Mouse (Mus musculus) midbrain, embryonic 13.5 days (tissue): ENCODE results near the gene Exoc4. TPM values are rescaled to one million over a fixed set of nuclear protein-coding genes. Genes with fewer than 3 reads are reported as not detected.
A peak's percentile ranks its signal among the peaks of the same experiment; 100 is the strongest.

Source experiments
- ATAC-seq: fragments of 200-750 bp; cut with Nextera tagmentation; 2 replicates; pipeline ENCODE4 v1.8.0; 2017; ENCODE audit warnings: mild to moderate bottlenecking, moderate TSS enrichment, moderate library complexity
- H3K27ac ChIP-seq: fragments of 300-500 bp; sonication (generic); 2 replicates; pipeline ENCODE4 v1.5.1; 2015; ENCODE audit warnings: inconsistent platforms, mild to moderate bottlenecking, moderate library complexity
- H3K27me3 ChIP-seq: fragments of 300-500 bp; sonication (generic); 2 replicates; pipeline ENCODE4 v1.6.1; 2015; ENCODE audit warnings: mild to moderate bottlenecking, inconsistent platforms
- H3K36me3 ChIP-seq: fragments of 300-500 bp; sonication (generic); 2 replicates; pipeline ENCODE4 v1.6.1; 2015; ENCODE audit warnings: mild to moderate bottlenecking, inconsistent platforms
- H3K4me1 ChIP-seq: fragments of 300-500 bp; sonication (generic); replicated peaks from 2 replicates; pipeline ENCODE4 v1.6.1; 2015; ENCODE audit warnings: inconsistent platforms
- H3K4me2 ChIP-seq: fragments of 300-500 bp; sonication (generic); replicated peaks from 2 replicates; pipeline ENCODE4 v1.6.1; 2015; ENCODE audit warnings: moderate library complexity, mild to moderate bottlenecking, inconsistent platforms
- H3K4me3 ChIP-seq: fragments of 300-500 bp; sonication (generic); replicated peaks from 2 replicates; pipeline ENCODE4 v1.5.1; 2015; ENCODE audit warnings: mild to moderate bottlenecking, inconsistent platforms
- H3K9ac ChIP-seq: fragments of 300-500 bp; sonication (generic); replicated peaks from 2 replicates; pipeline ENCODE4 v1.6.1; 2015; ENCODE audit warnings: mild to moderate bottlenecking, inconsistent platforms
- H3K9me3 ChIP-seq: fragments of 300-500 bp; sonication (generic); 2 replicates; pipeline ENCODE4 v1.6.1; 2016; ENCODE audit warnings: mild to moderate bottlenecking, inconsistent platforms
- WGBS: fragments of 180-500 bp; shearing (Covaris S2); methylation state at CpG from one replicate; pipeline ENCODE4 v1.1.7; 2015; 5-methylcytosine and 5-hydroxymethylcytosine counted together
- polyA plus RNA-seq: library from polyadenylated mRNA; unstranded; fragments of >200 nt; fragmentation: Nextera tagmentation; extraction: Ambion mirVana; gene quantifications from 2 replicates; pipeline ENCODE4 v1.2.1, GENCODE M21; 2015

The Exoc4 gene
- polyA plus RNA-seq, 1 experiment from 2014 or later, result 50.7 TPM

- whole genome bisulfite sequencing, result 90% methylated on average over 3 of the region's 3 CpGs
- Histone ChIP-seq H3K4me3 (no peak overlapping the region), H3K27ac (no peak overlapping the region), H3K9ac (no peak overlapping the region), H3K4me1 (peaks cover 8% of the 10 kb centered on the region; the same call in 1 of the 2 replicates), H3K36me3 (0 out of 2 replicates have a peak, but pooled peaks cover 5% of the 10 kb centered on the region), H3K9me3 (no peaks in the 10 kb centered on the region), H3K4me2 (no peak overlapping the region), H3K27me3 (no peaks in the 10 kb centered on the region)
- no peak for ATAC-seq
Measured at GRCm38 (mm10) chr6:33836048-33836780, 587.3 kb downstream of the Exoc4 start.

DNA sequence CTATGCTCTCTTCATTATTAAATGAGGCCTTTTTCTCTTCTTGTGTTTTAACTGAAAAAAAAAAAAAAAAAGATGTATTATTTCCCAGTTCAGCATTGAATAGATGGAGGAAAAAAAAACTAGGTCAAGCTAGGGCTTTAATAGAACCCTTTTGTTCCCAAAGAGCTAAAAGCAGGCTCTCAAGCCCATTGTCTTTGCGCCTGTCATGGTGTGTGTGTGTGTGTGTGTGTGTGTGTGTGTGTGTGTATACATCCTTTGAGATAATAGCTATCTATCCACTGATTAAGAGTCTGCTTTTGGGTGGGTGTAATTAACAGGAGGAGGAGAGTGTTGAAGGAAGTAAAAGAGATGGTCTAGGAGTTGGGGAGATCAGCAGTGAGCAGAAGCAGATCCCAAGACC is 594.0 kb downstream of the Exoc4 start:
- ATAC-seq, result no peak

GRCm38 (mm10) chr6:33859049-33859448 is 610.2 kb downstream of the Exoc4 start:
- no peak overlapping the region for H3K4me3 ChIP-seq
- H3K27ac ChIP-seq, result no peak overlapping the region
- no peak overlapping the region for H3K9ac ChIP-seq
- H3K4me2 ChIP-seq, result no peak overlapping the region
- peaks cover 12% of the 10 kb centered on the region for H3K4me1 ChIP-seq
- 48% methylated on average over 3 of the region's 3 CpGs for WGBS
- peak; percentile 43; the same call in 1 of the 2 replicates for ATAC-seq
- no peaks in the 10 kb centered on the region for H3K36me3 ChIP-seq
- H3K9me3 ChIP-seq, result no peaks in the 10 kb centered on the region
- no peaks in the 10 kb centered on the region for H3K27me3 ChIP-seq

More for the DNA sequence above, 594.0 kb downstream of the Exoc4 start:
- no peak overlapping the region for H3K27ac ChIP-seq
- no peaks in the 10 kb centered on the region for H3K27me3 ChIP-seq
- no peak overlapping the region for H3K4me2 ChIP-seq
- 0 out of 2 replicates have a peak, but pooled peaks cover 5% of the 10 kb centered on the region for H3K36me3 ChIP-seq
- peaks cover 4% of the 10 kb centered on the region for H3K4me1 ChIP-seq
- no peak overlapping the region for H3K9ac ChIP-seq
- H3K4me3 ChIP-seq, result no peak overlapping the region
- H3K9me3 ChIP-seq, result no peaks in the 10 kb centered on the region
- WGBS, result 30% methylated on average over 1 of the region's 1 CpGs

DNA sequence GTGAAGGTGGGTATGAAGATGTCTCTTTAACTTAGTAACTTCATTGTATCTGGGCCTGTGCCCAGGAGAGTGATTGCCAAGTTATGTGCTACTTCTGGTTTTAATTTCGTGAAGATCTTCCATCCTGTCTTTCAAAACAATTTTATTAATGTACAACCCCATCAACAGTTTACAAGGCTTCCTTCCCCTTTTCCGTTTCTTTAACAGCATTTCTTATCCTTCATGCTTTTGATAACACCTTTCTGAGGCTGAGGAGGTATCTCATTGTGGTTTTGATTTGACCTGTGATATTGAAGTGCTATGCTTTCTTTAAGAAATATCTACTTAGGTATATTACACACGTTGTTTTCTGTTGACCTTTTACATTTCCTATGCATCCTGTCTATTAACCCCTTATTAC is 616.9 kb downstream of the Exoc4 start:
- 87% methylated on average over 3 of the region's 3 CpGs for WGBS
- Histone ChIP-seq H3K4me1 (peaks cover 13% of the 10 kb centered on the region), H3K27me3 (no peaks in the 10 kb centered on the region), H3K9ac (no peak overlapping the region), H3K4me3 (no peak overlapping the region), H3K4me2 (no peak overlapping the region), H3K9me3 (no peaks in the 10 kb centered on the region), H3K27ac (no peak overlapping the region), H3K36me3 (no peaks in the 10 kb centered on the region)
- no peak for ATAC-seq

DNA sequence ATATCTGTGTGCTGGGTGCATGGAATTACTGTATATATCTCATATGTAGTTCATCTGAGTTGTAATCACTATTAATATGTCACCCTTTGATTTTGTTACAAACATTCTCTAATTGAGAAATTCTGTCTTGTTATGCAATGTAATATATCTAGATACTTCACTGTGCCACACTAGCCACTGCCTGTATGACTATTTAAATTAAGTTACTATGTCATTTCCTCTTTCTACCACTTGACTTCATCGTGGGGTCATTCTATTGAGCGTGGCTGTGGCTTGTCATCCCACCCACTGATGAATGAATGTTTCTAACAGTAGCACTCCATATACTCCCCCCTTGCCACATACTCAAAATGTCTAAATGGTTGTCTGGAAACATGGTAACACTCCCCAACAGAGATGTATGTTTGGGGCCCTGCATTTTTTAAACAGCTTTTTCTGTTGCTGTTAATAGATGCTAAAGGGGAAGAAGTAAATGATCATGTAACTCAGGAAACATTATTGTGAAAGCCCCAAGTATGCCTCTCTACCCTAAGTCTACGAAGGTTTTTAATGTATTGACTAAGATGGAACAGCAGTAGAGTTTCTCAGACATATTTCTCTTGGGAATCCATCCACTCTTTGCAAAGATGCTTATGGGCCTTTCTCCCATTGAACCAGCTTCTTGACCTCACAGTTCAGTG is 618.2 kb downstream of the Exoc4 start:
- H3K9ac ChIP-seq, result no peak overlapping the region
- H3K9me3 ChIP-seq, result no peaks in the 10 kb centered on the region
- peaks cover 24% of the 10 kb centered on the region for H3K4me1 ChIP-seq
- no peaks in the 10 kb centered on the region for H3K27me3 ChIP-seq
- no peak for ATAC-seq
- no peak overlapping the region for H3K27ac ChIP-seq
- H3K4me2 ChIP-seq, result no peak overlapping the region
- H3K4me3 ChIP-seq, result no peak overlapping the region
- 86% methylated on average over 3 of the region's 3 CpGs for whole genome bisulfite sequencing
- no peaks in the 10 kb centered on the region for H3K36me3 ChIP-seq

DNA sequence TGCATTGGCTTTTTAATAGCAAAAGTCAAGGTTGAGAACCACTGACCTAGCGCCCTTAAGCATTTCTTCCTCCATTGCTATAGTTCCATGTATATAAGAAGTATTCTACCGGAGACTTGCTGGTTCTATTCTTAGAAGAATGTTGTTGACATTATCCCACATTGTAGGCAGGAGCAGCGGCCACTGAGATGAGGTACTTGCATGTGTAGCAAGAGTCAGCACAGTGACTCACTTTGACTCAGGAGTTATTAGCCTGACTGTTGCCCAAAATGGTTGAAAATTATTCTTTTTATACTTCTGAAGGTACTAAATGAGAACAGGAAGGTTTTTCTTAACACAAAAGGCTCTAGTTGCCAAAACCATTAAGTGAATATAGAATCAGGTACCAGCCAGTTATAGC is 620.4 kb downstream of the Exoc4 start:
- Histone ChIP-seq H3K4me3 (no peak overlapping the region), H3K4me1 (peaks cover 43% of the 10 kb centered on the region), H3K36me3 (no peaks in the 10 kb centered on the region), H3K27me3 (no peaks in the 10 kb centered on the region), H3K4me2 (no peak overlapping the region), H3K9ac (no peak overlapping the region), H3K9me3 (no peaks in the 10 kb centered on the region), H3K27ac (no peak overlapping the region)
- ATAC-seq, result no peak
- WGBS, result 93% methylated on average over 3 of the region's 3 CpGs

GRCm38 (mm10) chr6:33870468-33871142 is 621.7 kb downstream of the Exoc4 start:
- no peaks in the 10 kb centered on the region for H3K36me3 ChIP-seq
- no peak overlapping the region for H3K4me2 ChIP-seq
- WGBS, result 38% methylated on average over 9 of the region's 9 CpGs
- ATAC-seq, result no peak
- no peak overlapping the region for H3K9ac ChIP-seq
- H3K4me1 ChIP-seq, result peaks cover 53% of the 10 kb centered on the region
- no peaks in the 10 kb centered on the region for H3K27me3 ChIP-seq
- H3K4me3 ChIP-seq, result no peak overlapping the region
- peak overlapping the region; percentile 48; the same call in 1 of the 2 replicates for H3K27ac ChIP-seq
- no peaks in the 10 kb centered on the region for H3K9me3 ChIP-seq

DNA sequence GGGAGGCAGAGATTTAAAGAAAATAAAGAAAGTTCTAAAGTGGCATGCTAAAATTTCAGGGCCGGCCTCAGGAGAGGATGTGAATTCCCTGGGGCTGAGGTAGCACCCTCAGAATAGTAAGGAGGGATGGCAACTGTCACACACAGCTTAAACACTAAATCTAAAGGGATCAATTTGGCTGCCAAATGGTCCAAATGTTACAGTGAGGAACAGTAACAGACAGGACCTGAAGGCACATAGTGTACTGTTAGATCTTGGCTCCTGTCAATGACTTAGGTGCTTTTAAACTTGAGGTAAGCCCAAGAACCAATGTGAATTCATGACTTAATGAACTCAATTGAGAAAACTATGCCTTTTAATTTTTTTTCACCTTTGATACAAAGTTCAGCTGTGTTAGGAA is 622.4 kb downstream of the Exoc4 start:
- H3K9ac ChIP-seq, result no peak overlapping the region
- ATAC-seq, result no peak
- WGBS, result 66% methylated on average over 1 of the region's 1 CpGs
- H3K27ac ChIP-seq, result no peak overlapping the region
- no peak overlapping the region for H3K4me2 ChIP-seq
- no peaks in the 10 kb centered on the region for H3K9me3 ChIP-seq
- H3K36me3 ChIP-seq, result no peaks in the 10 kb centered on the region
- peaks cover 53% of the 10 kb centered on the region for H3K4me1 ChIP-seq
- no peak overlapping the region for H3K4me3 ChIP-seq
- no peaks in the 10 kb centered on the region for H3K27me3 ChIP-seq

- Histone ChIP-seq H3K4me3 (no peak overlapping the region), H3K9ac (no peak overlapping the region), H3K4me2 (no peak overlapping the region), H3K27me3 (no peaks in the 10 kb centered on the region), H3K36me3 (no peaks in the 10 kb centered on the region), H3K4me1 (peaks cover 53% of the 10 kb centered on the region), H3K27ac (no peak overlapping the region), H3K9me3 (no peaks in the 10 kb centered on the region)
- 15% methylated on average over 1 of the region's 1 CpGs for WGBS
- ATAC-seq, result peak; percentile 43; the same call in 1 of the 2 replicates
Measured at GRCm38 (mm10) chr6:33872192-33872591, 623.3 kb downstream of the Exoc4 start.

GRCm38 (mm10) chr6:33873000-33873399 is 624.1 kb downstream of the Exoc4 start:
- ATAC-seq, result no peak
- WGBS, result 71% methylated on average over 5 of the region's 5 CpGs
- H3K4me1 ChIP-seq, result peaks cover 53% of the 10 kb centered on the region
- no peaks in the 10 kb centered on the region for H3K27me3 ChIP-seq
- H3K9ac ChIP-seq, result no peak overlapping the region
- H3K4me3 ChIP-seq, result no peak overlapping the region
- H3K9me3 ChIP-seq, result no peaks in the 10 kb centered on the region
- H3K4me2 ChIP-seq, result no peak overlapping the region
- H3K27ac ChIP-seq, result no peak overlapping the region
- H3K36me3 ChIP-seq, result no peaks in the 10 kb centered on the region

DNA sequence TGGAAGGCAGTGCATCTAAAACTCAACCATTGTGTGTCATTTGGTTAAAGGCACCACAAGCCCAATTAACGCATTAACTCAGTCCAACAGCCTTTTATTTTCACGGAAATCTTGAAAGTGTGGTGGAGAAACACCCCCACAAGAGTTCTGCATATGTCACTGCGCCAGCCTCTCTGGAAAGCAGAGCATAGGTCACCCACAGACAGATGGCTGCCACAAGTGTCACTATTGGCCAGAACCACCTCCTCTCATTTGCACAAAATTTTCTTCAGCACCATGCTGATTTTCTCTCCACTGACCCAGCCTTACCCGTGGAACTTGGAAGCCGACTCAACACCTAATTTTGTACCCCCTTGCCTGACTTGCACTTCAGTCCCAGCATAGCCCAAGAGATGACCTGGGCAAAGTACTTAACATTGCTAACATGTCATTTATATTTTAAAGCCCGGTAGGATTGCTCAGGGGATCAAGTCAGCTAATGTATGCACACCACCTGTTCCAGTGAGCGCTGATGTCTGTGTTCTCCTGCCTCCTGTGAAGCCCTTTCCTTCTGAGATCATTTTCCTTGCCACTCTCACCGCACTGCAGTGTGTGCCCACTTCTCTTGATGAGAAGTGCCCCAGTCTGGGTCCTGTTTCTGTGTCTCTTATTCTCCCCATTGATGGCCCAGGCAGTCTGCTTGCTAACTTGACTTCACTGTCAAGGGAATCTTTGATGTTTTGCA is 625.6 kb downstream of the Exoc4 start:
- Histone ChIP-seq H3K27me3 (no peaks in the 10 kb centered on the region), H3K9ac (no peak overlapping the region), H3K4me1 (peaks cover 53% of the 10 kb centered on the region), H3K27ac (peak overlapping the region; percentile 27), H3K4me2 (no peak overlapping the region), H3K9me3 (no peaks in the 10 kb centered on the region), H3K4me3 (no peak overlapping the region), H3K36me3 (no peaks in the 10 kb centered on the region)
- 48% methylated on average over 8 of the region's 8 CpGs for whole genome bisulfite sequencing
- ATAC-seq, result no peak
